Mouse (Mus musculus) heart, adult 2 months (tissue): ENCODE measurements around the gene Fxn. TPM values are rescaled to one million over a fixed set of nuclear protein-coding genes. Genes with fewer than 3 reads are reported as not detected.

Experiments
- DNase-seq, 2 experiments: peaks; one replicate each; pipeline ENCODE4 v3.0.0; 2021
- H3K27ac ChIP-seq: fragments of 200-600 bp; 2 replicates; pipeline ENCODE4 v1.8.1; 2022
- H3K27me3 ChIP-seq: fragments of 200-500 bp; 2 replicates; pipeline ENCODE4 v1.6.1; 2012; ENCODE audit warnings: mild to moderate bottlenecking, low read length, inconsistent platforms, mixed read lengths; ENCODE audit not compliant: control insufficient read depth, insufficient read depth
- H3K36me3 ChIP-seq: fragments of 200-500 bp; 2 replicates; pipeline ENCODE4 v1.6.1; 2012; ENCODE audit warnings: low read length, inconsistent platforms; ENCODE audit not compliant: control insufficient read depth, insufficient read depth
- H3K4me1 ChIP-seq: fragments of 200-500 bp; 2 replicates; pipeline ENCODE4 v1.6.1; 2011; ENCODE audit warnings: low read length; ENCODE audit not compliant: control insufficient read depth, insufficient read depth
- H3K4me3 ChIP-seq: fragments of 200-600 bp; 2 replicates; pipeline ENCODE4 v1.8.1; 2022
- H3K79me2 ChIP-seq: fragments of 200-500 bp; replicated peaks from 2 replicates; pipeline ENCODE4 v1.6.1; 2012; ENCODE audit warnings: mild to moderate bottlenecking, inconsistent platforms, low read length, moderate library complexity, mixed read lengths; ENCODE audit not compliant: control insufficient read depth, insufficient read depth
- H3K9ac ChIP-seq: fragments of 200-500 bp; 2 replicates; pipeline ENCODE4 v1.6.1; 2012; ENCODE audit warnings: low read depth, mild to moderate bottlenecking, control low read depth, inconsistent platforms, low read length, mixed read lengths
- CTCF ChIP-seq: fragments of 200-600 bp; IDR thresholded peaks from 2 replicates; pipeline ENCODE4 v1.8.1; 2022; ENCODE audit warnings: antibody characterized with exemption, mild to moderate bottlenecking, moderate library complexity
- EP300 ChIP-seq: fragments of 200-500 bp; IDR thresholded peaks from 2 replicates; pipeline ENCODE4 v1.6.1; 2011; ENCODE audit warnings: low read depth, low read length, control low read depth; ENCODE audit not compliant: insufficient read depth
- POLR2A ChIP-seq: fragments of 200-500 bp; IDR thresholded peaks from 2 replicates; pipeline ENCODE4 v1.6.1; 2011; ENCODE audit warnings: mild to moderate bottlenecking, low read depth, low read length, control low read depth; ENCODE audit not compliant: insufficient read depth
- WGBS: fragments of 180-500 bp; shearing (Covaris S2); methylation state at CpG from one replicate; pipeline ENCODE4 v1.1.7; 2018; 5-methylcytosine and 5-hydroxymethylcytosine counted together
- intact Hi-C: fragments of 180-260 bp; cut with DNase I; formaldehyde crosslinking; loops from one replicate; pipeline ENCODE4 v1.15.1; 2025
- long read RNA-seq: library from polyadenylated mRNA; stranded (forward); transcript quantifications from one replicate; pipeline ENCODE4 v2.0.0, GENCODE M21; 2021
- polyA plus RNA-seq: library from polyadenylated mRNA; depleted of rRNA; stranded (reverse); fragments of >200 nt; gene quantifications from 2 replicates; pipeline ENCODE4 v1.2.3, GENCODE M21; 2012; rRNA removed
- total RNA-seq, 2 experiments: library from RNA; stranded (reverse); gene quantifications; 2 replicates each; pipeline ENCODE4 v1.2.3; 2021

Gene Fxn
- 10 to 100 TPM; 26.6 to 33.0 TPM for total RNA-seq
- polyA plus RNA-seq: 28.3 and 35.6 TPM in 2 replicates
- long read RNA-seq, transcript Fxn-201 (5 exons, 1,114 nt): major isoform, 48 of 51 reads
- long read RNA-seq, partial matches to known transcripts: 1 of 51 reads
- long read RNA-seq, other reads (novel, unspliced or antisense): 2 of 51 reads

DNA sequence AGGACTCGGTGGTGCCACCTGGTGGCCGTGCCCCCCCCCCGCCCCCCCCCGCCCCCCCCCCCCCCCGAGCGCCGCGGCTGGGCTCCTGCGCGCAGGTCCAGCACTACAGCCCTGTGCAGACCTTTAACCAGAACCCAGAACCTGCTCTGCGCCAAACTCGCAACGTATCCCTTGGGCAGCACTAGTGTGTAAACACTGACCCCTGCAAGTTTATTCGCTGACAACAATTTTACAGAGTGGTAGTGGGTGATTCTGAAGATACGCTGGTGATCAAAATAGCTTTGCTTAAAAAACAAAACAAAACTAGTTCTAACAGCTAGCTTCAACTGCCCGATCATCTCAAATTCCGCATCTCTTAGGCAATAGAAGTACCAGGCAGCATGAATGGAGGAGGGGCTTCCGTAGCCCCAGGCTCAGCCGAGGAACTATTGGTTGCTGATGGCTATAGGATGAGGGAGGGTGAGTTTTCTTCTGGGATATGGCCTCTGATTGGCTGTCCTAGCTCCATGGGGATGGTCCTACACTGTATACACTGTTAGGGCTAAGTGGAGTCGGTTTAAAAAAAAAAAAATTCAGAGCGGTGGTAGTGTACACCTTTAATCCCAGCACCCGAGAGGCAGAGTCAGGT, at the start of gene Fxn:
Fxn (minus strand) TSS at position 5 of the 628 bp plus-strand sequence.
- Histone ChIP-seq H3K4me3 (peak within 1 kb of the TSS; percentile 81), H3K9ac (peak within 1 kb of the TSS; percentile 87), H3K36me3 (no peaks in the 10 kb centered on the region), H3K4me1 (peaks cover 2% of the 10 kb centered on the region), H3K79me2 (no peaks in the 10 kb centered on the region), H3K27ac (peak within 1 kb of the TSS; percentile 86), H3K27me3 (no peaks in the 10 kb centered on the region)
- DNase-seq: no peak
- no peak for TF ChIP-seq POLR2A
- TF ChIP-seq CTCF: no peak; the same call in none of the 2 replicates
- no peak for TF ChIP-seq EP300
- 7% methylated on average over 13 of the region's 22 CpGs for WGBS
- intact Hi-C loops: loop anchor here (5.0 to 10.0 kb wide), 4 partner anchors 197 to 593 kb away; partner anchors contain the start of genes Apba1, Fam122a, Pgm5 and Ptar1

DNA sequence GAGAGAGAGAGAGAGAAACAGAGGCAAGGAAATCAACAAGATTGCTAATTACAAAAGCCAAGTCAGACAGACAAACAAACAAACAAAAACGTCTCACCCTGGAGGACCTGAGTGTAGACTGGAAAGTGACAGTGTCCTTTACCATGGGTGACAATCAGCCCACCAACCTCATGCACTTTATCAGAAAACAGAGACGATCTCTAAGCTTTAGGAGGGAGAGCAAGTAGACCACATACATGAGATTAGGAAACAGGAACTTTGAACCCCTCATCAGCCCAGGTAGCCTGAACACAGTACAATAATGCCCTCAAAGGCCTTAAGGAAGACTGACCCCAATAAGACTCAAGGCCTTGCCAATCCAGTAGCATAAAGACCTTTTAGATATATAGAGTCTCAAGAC, 47.5 kb upstream of the Fxn start:
- no peaks in the 10 kb centered on the region for H3K36me3 ChIP-seq
- no peaks in the 10 kb centered on the region for H3K79me2 ChIP-seq
- H3K27ac ChIP-seq: no peak overlapping the region
- H3K4me1 ChIP-seq: peaks cover 1% of the 10 kb centered on the region; the same call in 1 of the 2 replicates
- H3K27me3 ChIP-seq: no peaks in the 10 kb centered on the region
- 62% methylated on average over 2 of the region's 2 CpGs for WGBS
- H3K9ac ChIP-seq: no peak overlapping the region
- intact Hi-C loops: no loop called here
- no peak overlapping the region for H3K4me3 ChIP-seq
- no peak for TF ChIP-seq POLR2A
- no peak for TF ChIP-seq EP300
- TF ChIP-seq CTCF: no peak
- no peak for DNase-seq

DNA sequence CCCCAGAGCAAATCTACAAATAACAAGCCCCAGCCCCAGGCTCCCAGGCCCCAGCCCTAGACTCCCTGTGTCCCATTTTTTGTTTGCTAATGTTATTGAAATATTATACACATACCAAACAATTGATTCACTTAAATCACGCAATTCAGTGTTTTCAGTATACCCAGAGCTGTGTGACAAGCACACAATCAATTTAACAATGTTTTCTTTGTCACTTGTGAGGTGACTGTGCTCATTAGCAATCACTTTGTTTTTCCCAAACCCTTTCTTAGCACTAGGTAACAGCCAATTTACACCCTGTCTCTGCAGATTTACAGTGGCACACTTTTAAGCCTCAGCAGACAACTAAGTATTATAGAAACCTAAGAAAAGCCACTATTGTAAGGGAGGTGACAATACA, 46.6 kb upstream of the Fxn start:
- TF ChIP-seq EP300 (no peak), CTCF (no peak), POLR2A (no peak)
- Histone ChIP-seq H3K79me2 (no peaks in the 10 kb centered on the region), H3K27me3 (no peaks in the 10 kb centered on the region), H3K4me1 (no peaks in the 10 kb centered on the region), H3K4me3 (no peak overlapping the region), H3K27ac (no peak overlapping the region), H3K9ac (no peak overlapping the region), H3K36me3 (no peaks in the 10 kb centered on the region)
- no peak for DNase-seq
- WGBS: 83% methylated on average over 1 of the region's 1 CpGs
- intact Hi-C loops: no loop called here

DNA sequence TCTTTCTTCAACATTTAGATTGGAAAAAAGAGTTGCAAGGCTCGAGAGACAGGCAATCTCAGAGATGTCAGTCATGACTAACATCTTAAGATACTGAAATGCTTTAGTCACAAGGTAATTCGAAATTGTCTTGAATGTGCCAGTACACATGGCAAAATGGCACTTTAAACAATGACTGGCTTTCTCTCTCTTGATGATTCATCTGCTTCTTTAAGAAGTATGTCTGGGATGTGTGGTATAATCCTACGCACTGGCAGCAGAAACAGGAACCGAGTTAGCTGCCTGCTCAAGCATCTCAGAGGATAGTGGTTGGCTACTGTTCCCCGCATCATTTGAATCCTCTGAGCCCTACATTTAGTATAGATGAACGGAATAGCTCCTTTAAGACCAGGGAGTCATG, 45.3 kb upstream of the Fxn start:
- Histone ChIP-seq H3K27ac (no peak overlapping the region), H3K27me3 (no peaks in the 10 kb centered on the region), H3K9ac (no peak overlapping the region), H3K79me2 (no peaks in the 10 kb centered on the region), H3K4me1 (peaks cover 2% of the 10 kb centered on the region; the same call in 1 of the 2 replicates), H3K36me3 (peaks cover 1% of the 10 kb centered on the region; the same call in 1 of the 2 replicates), H3K4me3 (no peak overlapping the region)
- 71% methylated on average over 6 of the region's 6 CpGs for WGBS
- no peak for TF ChIP-seq EP300
- DNase-seq: no peak
- intact Hi-C loops: no loop called here

DNA sequence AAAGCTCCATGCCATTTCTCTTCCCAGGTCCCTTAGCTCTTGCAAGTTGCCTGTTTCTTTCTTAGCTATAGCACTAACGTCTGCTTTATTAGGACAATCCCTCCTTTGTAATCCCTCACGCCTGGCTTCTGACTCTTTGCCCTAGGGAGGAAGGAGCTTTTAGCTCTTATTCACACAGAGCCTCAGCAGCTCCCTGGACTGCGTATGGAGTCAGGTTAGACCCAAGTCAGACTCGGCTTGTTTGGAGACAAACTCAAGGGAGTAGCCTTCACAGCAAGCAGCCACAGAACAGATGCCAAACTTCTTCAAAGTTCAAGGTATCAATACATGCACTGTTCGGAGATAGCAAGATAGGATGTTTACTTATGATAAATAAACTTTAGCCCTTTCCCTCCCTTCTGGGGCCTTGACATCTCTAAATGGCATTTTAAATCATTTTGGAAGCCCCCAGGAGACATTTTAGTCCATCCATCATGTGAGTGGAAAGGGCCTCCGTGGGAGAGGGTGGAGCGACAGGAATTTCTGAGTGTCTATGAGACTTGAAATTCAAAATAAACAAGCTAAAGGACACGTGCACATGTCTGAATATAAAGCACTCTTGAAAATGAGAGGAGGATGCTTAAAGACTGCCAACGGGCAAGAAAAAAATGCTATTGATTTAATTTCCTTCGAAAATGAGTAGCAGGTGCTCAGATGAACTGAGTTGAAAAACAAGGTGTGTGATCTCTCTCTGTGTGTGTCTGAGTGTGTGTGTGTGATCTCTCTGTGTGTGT, 43.6 kb upstream of the Fxn start:
- TF ChIP-seq POLR2A: no peak
- intact Hi-C loops: loop anchor here (2.0 kb wide), 1 partner anchor 21 kb away; no protein-coding TSS in a partner anchor
- no peaks in the 10 kb centered on the region for H3K79me2 ChIP-seq
- WGBS: 53% methylated on average over 10 of the region's 10 CpGs
- no peaks in the 10 kb centered on the region for H3K27me3 ChIP-seq
- H3K27ac ChIP-seq: no peak overlapping the region
- H3K9ac ChIP-seq: no peak overlapping the region
- peaks cover 2% of the 10 kb centered on the region; the same call in 1 of the 2 replicates for H3K36me3 ChIP-seq
- no peak for DNase-seq
- no peak overlapping the region for H3K4me3 ChIP-seq
- H3K4me1 ChIP-seq: peaks cover 2% of the 10 kb centered on the region; the same call in 1 of the 2 replicates
